In genomic region chr7:87245856-87246579, GRCm38 (mm10) we compare ENCODE assay signal across 8 mouse cellular contexts. TPM values are rescaled to one million over a fixed set of nuclear protein-coding genes. Genes with fewer than 3 reads are reported as not detected.
DNase-seq lines count a peak whose midpoint lies in the region; ATAC-seq and TF ChIP-seq lines count a peak whose summit lies in the region.

TSS of gene Nox4 (plus strand) at chr7:87246096.

- ATAC-seq in lung, embryonic 14.5 days (ENCODE audit: insufficient read depth) = peak; percentile 53
- peak; percentile 38; the same call in 1 of the 2 replicates for ATAC-seq in embryonic facial prominence, embryonic 14.5 days (ENCODE audit: low read depth)
- peak; percentile 63 for ATAC-seq in limb, embryonic 12.5 days (ENCODE audit: insufficient number of reproducible peaks, insufficient read depth, low FRiP score, low TSS enrichment, low read depth)
- ATAC-seq in activated CD4-positive, CD25-positive, alpha-beta regulatory T cell, adult 4 months = no peak

- no peaks in the 10 kb centered on the region for H3K27me3 ChIP-seq in lung, embryonic 14.5 days (ENCODE audit: insufficient read depth, low read length)
- no peaks in the 10 kb centered on the region for H3K27me3 ChIP-seq in embryonic facial prominence, embryonic 14.5 days (replicated peaks; ENCODE audit: control insufficient read depth, insufficient read depth, low read length)
- H3K27me3 ChIP-seq in limb, embryonic 12.5 days = no peaks in the 10 kb centered on the region

- no peaks in the 10 kb centered on the region for H3K9me3 ChIP-seq in lung, embryonic 14.5 days (ENCODE audit: low read depth, low read length)
- H3K9me3 ChIP-seq in embryonic facial prominence, embryonic 14.5 days (ENCODE audit: control insufficient read depth, low read length) = no peaks in the 10 kb centered on the region
- no peaks in the 10 kb centered on the region for H3K9me3 ChIP-seq in limb, embryonic 12.5 days

- TF ChIP-seq CTCF in lung, embryonic 14.5 days (IDR thresholded peaks at IDR 0.05; ENCODE audit: low read depth) = no peak

- peaks cover 5% of the 10 kb centered on the region; the same call in 1 of the 2 replicates for H3K4me1 ChIP-seq in lung, embryonic 14.5 days (ENCODE audit: insufficient read depth)
- H3K4me1 ChIP-seq in embryonic facial prominence, embryonic 14.5 days (ENCODE audit: control insufficient read depth, insufficient read depth, low read length) = peaks cover 8% of the 10 kb centered on the region
- H3K4me1 ChIP-seq in limb, embryonic 12.5 days (replicated peaks) = peaks cover 8% of the 10 kb centered on the region; the same call in 1 of the 2 replicates

- 8% methylated on average over 18 of the region's 18 CpGs for WGBS in lung, embryonic 14.5 days
- WGBS in embryonic facial prominence, embryonic 14.5 days = 8% methylated on average over 18 of the region's 18 CpGs
- WGBS in limb, embryonic 12.5 days = 8% methylated on average over 18 of the region's 18 CpGs

- H3K27ac ChIP-seq in lung, embryonic 14.5 days (ENCODE audit: low read depth) = peak within 1 kb of the TSS; percentile 93
- peak within 1 kb of the TSS; percentile 81 for H3K27ac ChIP-seq in embryonic facial prominence, embryonic 14.5 days (replicated peaks; ENCODE audit: low read depth, low read length)
- H3K27ac ChIP-seq in limb, embryonic 12.5 days = peak within 1 kb of the TSS; percentile 89

- peak within 1 kb of the TSS; percentile 77 for H3K9ac ChIP-seq in lung, embryonic 14.5 days
- peak within 1 kb of the TSS; percentile 84 for H3K9ac ChIP-seq in embryonic facial prominence, embryonic 14.5 days (ENCODE audit: low read depth, low read length)
- H3K9ac ChIP-seq in limb, embryonic 12.5 days (replicated peaks) = peak within 1 kb of the TSS; percentile 90

- no peaks in the 10 kb centered on the region for H3K36me3 ChIP-seq in lung, embryonic 14.5 days (ENCODE audit: insufficient read depth)
- H3K36me3 ChIP-seq in embryonic facial prominence, embryonic 14.5 days (ENCODE audit: control insufficient read depth, insufficient read depth, low read length) = no peaks in the 10 kb centered on the region
- H3K36me3 ChIP-seq in limb, embryonic 12.5 days = 0 out of 2 replicates have a peak, but pooled peaks cover 3% of the 10 kb centered on the region

- H3K4me2 ChIP-seq in lung, embryonic 14.5 days = peak within 1 kb of the TSS; percentile 62
- H3K4me2 ChIP-seq in embryonic facial prominence, embryonic 14.5 days (ENCODE audit: low read depth, low read length) = peak within 1 kb of the TSS; percentile 57
- peak within 1 kb of the TSS; percentile 62 for H3K4me2 ChIP-seq in limb, embryonic 12.5 days

- DNase-seq in lung, embryonic 14.5 days = no peak
- no peak for DNase-seq in lung, postnatal 14 days
- peak; percentile 13 for DNase-seq in embryonic facial prominence, embryonic 14.5 days (ENCODE audit: low spot score)
- peak; percentile 18 for DNase-seq in retina, postnatal 1 day
- no peak for DNase-seq in urinary bladder, postnatal 25 days (ENCODE audit: low spot score)
- DNase-seq in layer of hippocampus, postnatal 14 days (ENCODE audit: low spot score in 2 of 2) = no peak

- H3K4me3 ChIP-seq in lung, embryonic 14.5 days (ENCODE audit: low read depth, low read length) = peak within 1 kb of the TSS; percentile 59
- H3K4me3 ChIP-seq in embryonic facial prominence, embryonic 14.5 days (ENCODE audit: low read depth, low read length) = peak within 1 kb of the TSS; percentile 66
- peak within 1 kb of the TSS; percentile 67 for H3K4me3 ChIP-seq in limb, embryonic 12.5 days (replicated peaks)

RNA-seq across cellular contexts. Expression of gene Nox4, which starts in this region (rescaled TPM):
- 10.6 and 11.0 TPM in 2 replicates for polyA plus RNA-seq in lung, embryonic 14.5 days (2014; fragmentation: Nextera tagmentation; extraction: Ambion mirVana)
- polyA plus RNA-seq in embryonic facial prominence, embryonic 14.5 days (2014; fragmentation: Nextera tagmentation; extraction: Ambion mirVana) = 5.1 and 6.5 TPM in 2 replicates
- polyA plus RNA-seq in limb, embryonic 12.5 days (2016; fragmentation: Nextera tagmentation; extraction: Ambion mirVana) = 7.9 and 8.7 TPM in 2 replicates
- not detected for polyA plus RNA-seq in activated CD4-positive, CD25-positive, alpha-beta regulatory T cell, adult 4 months (2017; shearing (Covaris generic))
- under 1 TPM; 0.60 TPM for total RNA-seq in layer of hippocampus, postnatal 14 days (2021)

Comparison
In these comparisons a context has a peak if more than half of its experiments do, and no peak if none do; other contexts are left out.
1. DNase-seq: peak in embryonic facial prominence, embryonic 14.5 days (single experiment) and retina, postnatal 1 day (single experiment); none in lung, embryonic 14.5 days (single experiment), lung, postnatal 14 days (single experiment), urinary bladder, postnatal 25 days (single experiment) and layer of hippocampus, postnatal 14 days (0 of 2).
2. Peak in every context shown above with its lines, with median percentiles within 50 percentile points of each other: H3K27ac ChIP-seq, H3K4me2 ChIP-seq, H3K4me3 ChIP-seq and H3K9ac ChIP-seq.